Mouse (Mus musculus): ENCODE results near the gene Olfr1509. TPM values are rescaled to one million over a fixed set of nuclear protein-coding genes. Genes with fewer than 3 reads are reported as not detected.
"Not testable (repeated sequence)": the region's sequence is repeated elsewhere in the genome, so short reads cannot be mapped to it uniquely, and the experiment has no call there.

The Olfr1509 gene
- polyA plus RNA-seq (2012; rRNA removed): not detected in 2 replicates

GRCm38 (mm10) chr14:52442690-52443089, at the start of gene Olfr1509:
Olfr1509 (plus strand) TSS chr14:52442990.
- Histone ChIP-seq H3K4me3 (replicated peaks; ENCODE audit: extremely low read depth, low read depth, low read length) (no peak within 1 kb of the TSS), H3K4me1 (ENCODE audit: control insufficient read depth, insufficient read depth, low read length) (no peaks in the 10 kb centered on the region)
- no peak for DNase-seq
- no peak for TF ChIP-seq CTCF (IDR thresholded peaks at IDR 0.05; ENCODE audit: insufficient read depth, low read length)
- no peak for TF ChIP-seq POLR2A (IDR thresholded peaks at IDR 0.05; ENCODE audit: borderline replicate concordance, extremely low read depth, low read depth, low read length)

- no peak within 1 kb of the TSS for H3K4me3 ChIP-seq (replicated peaks; ENCODE audit: extremely low read depth, low read depth, low read length)
- no peaks in the 10 kb centered on the region for H3K4me1 ChIP-seq (ENCODE audit: control insufficient read depth, insufficient read depth, low read length)
- WGBS: 73% methylated on average over 4 of the region's 4 CpGs
- DNase-seq: no peak
- TF ChIP-seq CTCF (IDR thresholded peaks at IDR 0.05; ENCODE audit: insufficient read depth, low read length) (no peak), POLR2A (IDR thresholded peaks at IDR 0.05; ENCODE audit: borderline replicate concordance, extremely low read depth, low read depth, low read length) (no peak)
Measured at GRCm38 (mm10) chr14:52397279-52397678, 45.5 kb upstream of the Olfr1509 start, which contains the start of gene Olfr1511. Olfr1511 (minus strand) TSS chr14:52397379.

GRCm38 (mm10) chr14:52410142-52410919, 32.5 kb upstream of the Olfr1509 start:
- not testable (repeated sequence) for H3K4me1 ChIP-seq (ENCODE audit: control insufficient read depth, insufficient read depth, low read length); DNase-seq; H3K4me3 ChIP-seq (replicated peaks; ENCODE audit: extremely low read depth, low read depth, low read length)
- 55% methylated on average over 8 of the region's 10 CpGs for WGBS

DNA sequence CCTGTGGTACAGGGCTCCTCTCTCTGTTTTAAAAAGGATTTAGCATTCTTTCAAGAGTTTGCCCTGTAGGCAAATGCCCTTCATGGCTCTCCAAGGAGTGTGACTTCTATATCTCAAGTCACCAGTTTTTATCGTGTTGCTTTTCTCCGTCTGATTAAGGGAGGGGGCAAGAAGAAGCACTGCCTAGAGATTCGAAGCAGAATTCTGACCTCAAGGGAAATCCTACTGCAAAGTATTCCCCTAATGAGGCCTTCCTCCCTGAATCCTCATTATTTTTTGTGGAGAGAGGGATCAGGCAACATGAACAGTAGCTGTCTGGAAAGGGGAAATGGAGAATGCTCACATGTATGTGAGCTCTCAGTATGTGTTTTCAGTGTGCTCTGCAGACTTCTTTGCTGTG, 28.5 kb upstream of the Olfr1509 start, which contains the start of gene Olfr1510:
Gene Olfr1510 (minus strand): TSS at position 101 of the 400 bp plus-strand sequence.
- DNase-seq: no peak
- WGBS: 86% methylated on average over 3 of the region's 3 CpGs
- TF ChIP-seq CTCF (IDR thresholded peaks at IDR 0.05; ENCODE audit: insufficient read depth, low read length) (no peak), POLR2A (IDR thresholded peaks at IDR 0.05; ENCODE audit: borderline replicate concordance, extremely low read depth, low read depth, low read length) (no peak)
- Histone ChIP-seq H3K4me3 (replicated peaks; ENCODE audit: extremely low read depth, low read depth, low read length) (no peak within 1 kb of the TSS), H3K4me1 (ENCODE audit: control insufficient read depth, insufficient read depth, low read length) (no peaks in the 10 kb centered on the region)

DNA sequence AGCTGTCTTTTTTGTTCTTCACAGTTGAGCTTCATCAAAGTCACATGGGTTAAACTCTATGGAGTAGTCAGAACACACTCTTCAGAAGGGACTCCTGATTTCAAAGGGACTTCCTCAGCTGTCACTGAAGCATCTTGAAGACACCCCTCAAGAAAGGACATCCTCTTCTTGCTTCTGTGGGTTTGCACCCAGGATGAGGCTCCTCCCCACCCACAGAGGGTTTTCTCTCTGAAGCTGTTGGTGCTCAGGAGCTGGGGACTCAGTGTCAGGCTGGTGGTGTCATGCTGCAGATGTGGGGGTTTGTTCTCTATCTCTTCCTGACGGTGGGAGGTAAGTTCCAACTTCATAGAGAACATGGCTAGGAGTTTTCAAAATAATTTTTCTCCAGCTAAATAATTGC, 15.1 kb upstream of the Olfr1509 start:
- WGBS: 83% methylated on average over 1 of the region's 1 CpGs
- Histone ChIP-seq H3K4me3 (replicated peaks; ENCODE audit: extremely low read depth, low read depth, low read length) (no peak overlapping the region), H3K4me1 (ENCODE audit: control insufficient read depth, insufficient read depth, low read length) (no peaks in the 10 kb centered on the region)
- TF ChIP-seq POLR2A (IDR thresholded peaks at IDR 0.05; ENCODE audit: borderline replicate concordance, extremely low read depth, low read depth, low read length) (no peak), CTCF (IDR thresholded peaks at IDR 0.05; ENCODE audit: insufficient read depth, low read length) (no peak)
- no peak for DNase-seq

GRCm38 (mm10) chr14:52451138-52451537, 8.3 kb downstream of the Olfr1509 start:
- DNase-seq: no peak
- Histone ChIP-seq H3K4me3 (replicated peaks; ENCODE audit: extremely low read depth, low read depth, low read length) (no peak overlapping the region), H3K4me1 (ENCODE audit: control insufficient read depth, insufficient read depth, low read length) (no peaks in the 10 kb centered on the region)
- TF ChIP-seq CTCF (IDR thresholded peaks at IDR 0.05; ENCODE audit: insufficient read depth, low read length): no peak
- no peak for TF ChIP-seq POLR2A (IDR thresholded peaks at IDR 0.05; ENCODE audit: borderline replicate concordance, extremely low read depth, low read depth, low read length)
- WGBS: 64% methylated on average over 8 of the region's 8 CpGs

GRCm38 (mm10) chr14:52461928-52462327, 19.1 kb downstream of the Olfr1509 start:
- no peaks in the 10 kb centered on the region for H3K4me1 ChIP-seq (ENCODE audit: control insufficient read depth, insufficient read depth, low read length)
- no peak for DNase-seq
- TF ChIP-seq CTCF (IDR thresholded peaks at IDR 0.05; ENCODE audit: insufficient read depth, low read length) (no peak), POLR2A (IDR thresholded peaks at IDR 0.05; ENCODE audit: borderline replicate concordance, extremely low read depth, low read depth, low read length) (no peak)
- H3K4me3 ChIP-seq (replicated peaks; ENCODE audit: extremely low read depth, low read depth, low read length): no peak overlapping the region

DNA sequence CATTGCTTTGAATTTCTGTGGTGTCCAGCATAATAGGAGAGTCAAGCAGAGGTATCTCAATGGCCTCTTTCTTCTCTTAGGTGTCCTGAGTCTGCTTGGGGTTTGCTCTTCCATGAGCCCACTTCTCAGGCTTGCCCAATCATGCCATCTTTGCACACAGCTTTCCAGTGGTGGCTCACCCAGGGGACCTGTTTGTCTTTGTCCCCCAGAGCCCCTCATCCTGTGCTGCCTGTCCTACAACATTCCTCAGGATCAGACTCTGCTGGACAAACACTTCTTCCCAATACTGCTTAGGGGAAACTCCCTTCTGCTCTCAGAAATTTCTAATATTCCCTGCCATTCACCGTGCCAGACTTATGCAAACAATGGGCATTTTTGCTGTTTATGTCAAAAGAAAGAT, 22.9 kb downstream of the Olfr1509 start:
- no peak for DNase-seq
- Histone ChIP-seq H3K4me1 (ENCODE audit: control insufficient read depth, insufficient read depth, low read length) (no peaks in the 10 kb centered on the region), H3K4me3 (replicated peaks; ENCODE audit: extremely low read depth, low read depth, low read length) (no peak overlapping the region)
- 63% methylated on average over 1 of the region's 1 CpGs for WGBS
- TF ChIP-seq CTCF (IDR thresholded peaks at IDR 0.05; ENCODE audit: insufficient read depth, low read length): no peak
- TF ChIP-seq POLR2A (IDR thresholded peaks at IDR 0.05; ENCODE audit: borderline replicate concordance, extremely low read depth, low read depth, low read length): no peak

- 59% methylated on average over 2 of the region's 2 CpGs for WGBS
- H3K4me3 ChIP-seq (replicated peaks; ENCODE audit: extremely low read depth, low read depth, low read length): no peak within 1 kb of the TSS
- TF ChIP-seq CTCF (IDR thresholded peaks at IDR 0.05; ENCODE audit: insufficient read depth, low read length): no peak
- no peak for TF ChIP-seq POLR2A (IDR thresholded peaks at IDR 0.05; ENCODE audit: borderline replicate concordance, extremely low read depth, low read depth, low read length)
- DNase-seq: no peak
- H3K4me1 ChIP-seq (ENCODE audit: control insufficient read depth, insufficient read depth, low read length): no peaks in the 10 kb centered on the region
Measured at GRCm38 (mm10) chr14:52467395-52467794, 24.6 kb downstream of the Olfr1509 start, which contains the start of gene Olfr1508. Olfr1508 (minus strand) TSS chr14:52467495.

- TF ChIP-seq POLR2A (IDR thresholded peaks at IDR 0.05; ENCODE audit: borderline replicate concordance, extremely low read depth, low read depth, low read length) (no peak), CTCF (IDR thresholded peaks at IDR 0.05; ENCODE audit: insufficient read depth, low read length) (no peak)
- WGBS: 75% methylated on average over 4 of the region's 4 CpGs
- H3K4me3 ChIP-seq (replicated peaks; ENCODE audit: extremely low read depth, low read depth, low read length): no peak within 1 kb of the TSS
- H3K4me1 ChIP-seq (ENCODE audit: control insufficient read depth, insufficient read depth, low read length): no peaks in the 10 kb centered on the region
- no peak for DNase-seq
Measured at GRCm38 (mm10) chr14:52495516-52495915, 52.7 kb downstream of the Olfr1509 start, which contains the start of gene Olfr1507. Olfr1507 (minus strand) TSS chr14:52495749.

Other genes with a start within 250 kb of the Olfr1509 start
- 5.8 and 10.8 TPM in 2 replicates for gene Supt16, start 245.6 kb upstream of the Olfr1509 start, polyA plus RNA-seq (2012; rRNA removed)
- gene Chd8, start 185.2 kb upstream of the Olfr1509 start, polyA plus RNA-seq (2012; rRNA removed): 23.6 and 32.9 TPM in 2 replicates
- 23.0 and 32.0 TPM in 2 replicates for gene Tox4, start 163.8 kb upstream of the Olfr1509 start, polyA plus RNA-seq (2012; rRNA removed)
- gene Rab2b, start 163.4 kb upstream of the Olfr1509 start, polyA plus RNA-seq (2012; rRNA removed): 7.7 and 13.0 TPM in 2 replicates
- 20.3 and 22.7 TPM in 2 replicates for gene Mettl3, start 137.9 kb upstream of the Olfr1509 start, polyA plus RNA-seq (2012; rRNA removed)
- gene Sall2, start 114.2 kb upstream of the Olfr1509 start, polyA plus RNA-seq (2012; rRNA removed): 6.3 and 8.1 TPM in 2 replicates
- gene Olfr1513, start 86.6 kb upstream of the Olfr1509 start, polyA plus RNA-seq (2012; rRNA removed): not detected in 2 replicates
- gene Olfr1512, start 63.8 kb upstream of the Olfr1509 start, polyA plus RNA-seq (2012; rRNA removed): not detected in 2 replicates
- gene Olfr1511, start 45.6 kb upstream of the Olfr1509 start, polyA plus RNA-seq (2012; rRNA removed): not detected in 2 replicates
- gene Olfr1510, start 28.6 kb upstream of the Olfr1509 start, polyA plus RNA-seq (2012; rRNA removed): not detected in 2 replicates
- not detected in 2 replicates for gene Olfr1508, start 24.5 kb downstream of the Olfr1509 start, polyA plus RNA-seq (2012; rRNA removed)
- gene Olfr1507, start 52.8 kb downstream of the Olfr1509 start, polyA plus RNA-seq (2012; rRNA removed): not detected in 2 replicates